Mouse (Mus musculus) gastrocnemius, adult 2 months (tissue): ENCODE data around the gene Fam19a1. TPM values are rescaled to one million over a fixed set of nuclear protein-coding genes. Genes with fewer than 3 reads are reported as not detected.

Source experiments
- DNase-seq: peaks from one replicate; pipeline ENCODE4 v3.0.0; 2022
- H3K27ac ChIP-seq: fragments of 200-600 bp; 2 replicates; pipeline ENCODE4 v1.8.1; 2022; ENCODE audit warnings: mild to moderate bottlenecking
- H3K4me3 ChIP-seq: fragments of 200-600 bp; 2 replicates; pipeline ENCODE4 v1.8.1; 2022; ENCODE audit warnings: mild to moderate bottlenecking, moderate library complexity
- CTCF ChIP-seq: fragments of 200-600 bp; IDR thresholded peaks from 2 replicates; pipeline ENCODE4 v1.8.1; 2022; ENCODE audit warnings: antibody characterized with exemption, mild to moderate bottlenecking, moderate library complexity
- intact Hi-C: fragments of 180-260 bp; cut with DNase I; formaldehyde crosslinking; loops from one replicate; pipeline ENCODE4 v1.15.1; 2025
- total RNA-seq, 2 experiments: library from RNA; stranded (reverse); gene quantifications; 2 replicates each; pipeline ENCODE4 v1.2.3; 2021

Fam19a1 gene
- total RNA-seq, 2 experiments from 2014 or later, result not detected

DNA sequence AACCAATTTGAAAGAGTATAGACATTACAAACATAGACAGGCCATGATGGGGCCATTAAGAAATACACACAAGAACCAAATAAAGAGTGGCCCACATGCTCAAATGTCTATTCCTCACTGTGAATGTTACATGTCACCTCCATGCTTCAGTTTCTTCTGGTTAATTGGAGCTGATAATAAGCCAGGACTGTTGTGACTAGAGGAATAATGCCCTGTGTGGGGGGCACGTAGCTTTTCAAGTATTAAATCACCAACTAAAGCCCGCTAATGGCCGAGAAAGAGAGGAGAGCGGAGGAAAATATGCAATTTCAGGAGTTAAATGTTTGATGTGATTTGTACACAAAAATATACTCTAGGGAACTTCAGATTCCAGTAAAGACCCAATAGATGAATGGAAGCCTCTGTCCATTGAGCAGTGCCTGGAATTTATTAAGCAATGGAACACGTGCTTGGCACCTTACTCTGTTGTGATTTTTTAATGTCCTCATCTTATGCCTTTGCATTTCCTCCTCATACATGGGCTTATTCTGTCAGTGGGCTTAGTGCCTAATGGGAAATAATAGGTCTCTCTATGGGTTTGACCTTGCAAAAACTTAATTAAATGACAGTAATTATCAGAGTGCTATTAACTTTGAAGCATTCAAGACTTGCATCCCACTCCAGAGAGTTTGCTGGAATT lies 306.9 kb downstream of the Fam19a1 start:
- TF ChIP-seq CTCF, result no peak

DNA sequence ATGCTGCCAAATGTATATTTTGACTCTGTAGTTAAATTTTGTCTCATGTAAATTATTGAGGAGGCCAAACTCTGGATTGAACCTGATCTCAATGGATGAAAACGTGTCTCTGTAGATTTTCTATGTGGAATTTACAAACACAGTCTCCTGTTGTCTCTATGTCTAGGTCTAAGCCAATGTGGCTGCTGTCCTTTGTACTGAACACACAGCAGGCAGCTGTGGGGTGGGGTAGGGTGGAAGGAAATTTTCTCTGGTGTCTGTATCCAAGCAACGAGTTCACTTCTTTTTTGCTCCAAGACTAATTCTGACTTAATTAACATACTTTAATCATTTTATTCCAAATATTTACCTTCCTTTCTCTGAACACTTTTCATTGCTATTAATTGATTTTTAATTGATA lies 307.6 kb downstream of the Fam19a1 start:
- intact Hi-C loops, result no loop called here
- TF ChIP-seq CTCF, result no peak
- H3K27ac ChIP-seq, result no peak overlapping the region
- no peak for DNase-seq
- H3K4me3 ChIP-seq, result no peak overlapping the region

More for the DNA sequence above, 306.9 kb downstream of the Fam19a1 start:
- intact Hi-C loops, result no loop called here
- no peak for DNase-seq
- no peak overlapping the region for H3K27ac ChIP-seq
- H3K4me3 ChIP-seq, result no peak overlapping the region

DNA sequence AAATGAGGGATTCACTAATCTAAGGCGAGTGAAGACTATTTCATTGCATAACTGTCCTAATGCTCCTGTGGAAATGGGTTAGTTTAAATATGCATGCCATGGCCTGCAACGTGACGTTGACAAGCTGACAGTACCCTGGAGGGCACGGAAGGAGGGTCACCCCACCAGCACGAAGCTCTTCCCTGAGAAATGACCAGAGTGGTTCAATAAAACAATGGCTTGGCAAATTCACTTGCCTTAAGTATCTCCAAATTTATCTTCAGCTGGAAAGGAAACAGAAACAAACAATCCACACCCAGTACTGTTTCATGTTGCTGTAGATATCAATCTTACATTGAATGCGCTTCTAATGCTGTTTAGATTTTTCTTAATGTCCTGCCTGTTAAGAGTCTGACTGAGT lies 316.4 kb downstream of the Fam19a1 start:
- intact Hi-C loops, result no loop called here
- H3K27ac ChIP-seq, result no peak overlapping the region
- DNase-seq, result no peak
- no peak for TF ChIP-seq CTCF
- H3K4me3 ChIP-seq, result no peak overlapping the region

DNA sequence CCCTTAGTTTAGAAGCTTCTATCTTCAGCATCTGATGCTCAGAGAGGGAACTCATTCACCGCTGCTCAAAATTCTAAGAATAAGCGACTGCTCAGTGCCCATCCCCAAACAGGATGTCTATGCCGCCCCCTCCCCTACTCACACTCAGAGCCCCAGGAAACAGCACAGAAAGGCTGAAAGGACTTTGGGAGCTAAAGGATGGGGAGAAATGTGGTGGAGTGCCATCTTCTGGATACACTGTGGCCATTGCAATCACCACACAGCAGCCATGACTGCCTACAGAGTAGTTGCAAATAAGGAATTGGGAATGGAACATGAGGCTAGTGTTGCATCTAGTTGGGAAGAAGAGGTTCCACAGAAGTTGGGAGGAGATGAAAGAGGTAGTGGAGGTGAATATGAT lies 319.4 kb downstream of the Fam19a1 start:
- TF ChIP-seq CTCF, result 0 out of 2 replicates have a peak, but pooled peaks have one; percentile 4
- Histone ChIP-seq H3K4me3 (no peak overlapping the region), H3K27ac (no peak overlapping the region)
- no peak for DNase-seq
- intact Hi-C loops, result no loop called here

DNA sequence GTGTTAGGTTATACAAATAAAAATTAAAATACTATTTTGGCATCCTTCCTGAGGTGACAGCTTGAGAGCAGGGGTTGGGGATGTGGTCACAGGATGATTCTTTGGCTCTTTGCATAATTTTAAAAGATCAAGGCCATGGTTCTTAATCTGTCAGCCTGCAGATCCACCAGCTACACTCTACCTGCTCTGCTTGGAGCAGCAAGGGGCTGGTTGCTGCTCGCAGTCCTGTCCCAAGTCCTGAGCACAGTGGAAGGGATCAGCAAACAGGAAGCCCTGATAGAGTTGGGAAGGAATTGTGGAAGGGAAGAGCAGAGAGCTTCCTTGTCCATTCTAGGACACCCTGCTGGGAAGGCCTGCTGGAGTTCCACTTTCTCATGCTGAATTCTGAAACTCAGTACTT lies 320.9 kb downstream of the Fam19a1 start:
- intact Hi-C loops, result no loop called here
- DNase-seq, result no peak
- H3K27ac ChIP-seq, result no peak overlapping the region
- H3K4me3 ChIP-seq, result no peak overlapping the region
- TF ChIP-seq CTCF, result no peak

DNA sequence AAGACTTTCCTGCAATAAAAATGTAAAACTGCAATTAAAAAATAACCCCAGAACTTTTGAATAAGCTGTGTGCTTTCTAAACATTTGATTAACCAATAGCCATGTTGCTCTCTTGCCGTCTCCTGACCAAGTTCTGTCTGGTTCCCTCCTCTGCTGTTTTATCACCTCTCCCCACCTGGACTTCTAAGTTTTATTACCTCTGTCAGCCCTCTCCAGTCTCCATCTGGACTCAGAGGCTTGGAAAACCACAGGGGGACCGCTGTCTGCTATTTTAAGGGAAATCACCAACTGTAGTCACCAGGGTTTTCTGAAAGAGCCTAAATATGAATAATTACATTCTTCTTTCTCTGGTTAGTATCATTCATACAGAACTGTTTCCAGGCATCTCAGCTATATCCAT lies 322.6 kb downstream of the Fam19a1 start:
- no peak for DNase-seq
- no peak for TF ChIP-seq CTCF
- intact Hi-C loops, result no loop called here
- Histone ChIP-seq H3K4me3 (no peak overlapping the region), H3K27ac (no peak overlapping the region)

DNA sequence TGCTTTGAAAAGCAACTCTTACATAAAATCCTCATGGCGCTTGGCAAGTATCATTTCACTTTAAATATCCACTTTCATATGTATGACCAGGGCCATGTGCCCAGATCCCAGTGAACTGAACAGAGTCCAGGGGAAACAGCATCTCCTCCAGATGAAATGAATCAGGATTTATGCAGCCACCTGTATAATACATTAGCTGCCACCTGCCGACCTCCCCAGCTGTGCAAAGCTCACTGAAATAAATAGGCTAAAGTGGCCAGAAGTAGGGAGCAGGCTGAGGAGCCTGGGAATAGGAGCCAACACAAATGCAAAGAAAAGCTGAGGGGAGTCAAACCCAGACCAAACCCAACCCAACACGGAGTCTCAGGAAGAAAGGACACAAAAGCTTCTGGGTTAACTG lies 324.9 kb downstream of the Fam19a1 start:
- H3K27ac ChIP-seq, result no peak overlapping the region
- H3K4me3 ChIP-seq, result no peak overlapping the region
- intact Hi-C loops, result no loop called here
- no peak for TF ChIP-seq CTCF
- DNase-seq, result no peak

DNA sequence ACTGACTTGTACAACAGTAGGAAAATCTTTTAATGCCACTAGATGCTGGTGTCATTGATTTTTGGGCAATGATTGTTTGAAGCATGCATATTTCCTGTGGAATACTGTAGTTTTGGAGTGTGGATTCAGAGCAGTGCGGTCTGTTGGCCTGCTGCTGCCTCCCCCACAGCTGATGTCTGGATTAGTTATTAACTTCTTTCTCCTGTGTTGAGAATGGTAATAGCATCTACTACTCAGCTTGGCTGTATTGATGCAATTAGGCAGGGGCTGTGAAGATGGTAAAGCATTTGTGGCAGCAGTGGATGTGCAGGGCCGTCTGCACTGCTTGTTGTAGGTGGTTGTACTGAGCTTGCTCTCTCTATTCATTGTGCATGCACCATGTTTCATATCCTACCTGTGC lies 326.5 kb downstream of the Fam19a1 start:
- Histone ChIP-seq H3K4me3 (no peak overlapping the region), H3K27ac (no peak overlapping the region)
- intact Hi-C loops, result no loop called here
- TF ChIP-seq CTCF, result no peak
- DNase-seq, result no peak

DNA sequence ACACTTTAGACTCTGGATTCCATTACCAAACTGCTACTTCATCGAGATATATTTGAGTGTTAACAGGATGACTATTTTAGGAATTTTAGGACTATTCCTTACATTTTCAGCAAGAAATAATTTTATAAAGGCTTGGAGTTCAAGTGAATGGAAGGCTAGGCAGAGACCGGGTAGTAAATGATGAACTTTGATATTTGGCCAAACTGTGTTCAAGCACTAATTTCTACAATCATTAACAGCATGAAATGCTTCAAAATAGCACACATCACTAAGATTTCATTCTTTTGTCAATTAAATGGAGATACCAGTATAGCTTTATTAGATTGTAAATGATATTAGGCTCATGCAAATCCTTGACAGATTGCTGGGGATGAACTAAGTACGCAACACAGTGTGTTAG lies 329.0 kb downstream of the Fam19a1 start:
- intact Hi-C loops, result no loop called here
- Histone ChIP-seq H3K27ac (no peak overlapping the region), H3K4me3 (no peak overlapping the region)
- no peak for TF ChIP-seq CTCF
- no peak for DNase-seq

DNA sequence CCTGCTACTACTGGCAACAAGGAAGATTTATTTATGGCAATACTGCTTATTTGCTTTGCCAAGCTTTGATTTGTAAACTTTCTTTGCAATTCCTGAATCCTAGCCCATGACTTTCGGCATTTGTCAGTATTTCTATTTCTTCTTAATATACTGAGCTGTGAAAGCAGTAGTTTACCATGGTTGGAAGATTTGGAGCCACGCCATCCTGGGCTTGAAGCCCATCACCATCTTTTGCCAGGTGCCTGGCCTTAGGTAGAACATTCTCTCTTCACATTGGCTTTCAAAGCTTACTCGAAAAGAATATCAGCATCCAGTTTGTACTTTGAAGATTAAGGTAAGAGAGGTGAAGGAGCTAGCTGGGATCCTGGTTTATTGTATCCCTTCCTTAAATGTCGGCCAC lies 334.5 kb downstream of the Fam19a1 start:
- no peak for TF ChIP-seq CTCF
- no peak overlapping the region for H3K4me3 ChIP-seq
- intact Hi-C loops, result no loop called here
- DNase-seq, result no peak
- H3K27ac ChIP-seq, result no peak overlapping the region

DNA sequence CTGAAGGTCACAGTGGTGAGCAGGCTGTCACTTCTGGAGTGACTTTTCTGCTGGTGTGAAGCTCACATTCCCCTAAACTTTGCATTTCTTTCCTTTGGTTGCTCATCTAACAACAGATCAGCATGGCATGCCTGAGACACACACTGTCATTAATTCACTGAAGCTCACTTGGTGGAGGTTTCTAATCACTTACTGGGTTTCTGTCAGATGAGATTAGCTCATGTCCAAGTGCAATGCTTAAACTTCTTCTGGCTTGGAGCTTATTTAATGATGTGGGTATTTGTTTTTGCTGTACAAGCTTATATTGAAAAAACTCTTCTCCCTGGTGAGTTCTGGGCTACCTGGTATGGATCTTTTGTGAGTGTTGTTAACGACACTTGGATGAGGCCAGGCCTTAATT lies 343.3 kb downstream of the Fam19a1 start:
- DNase-seq, result no peak
- no peak overlapping the region for H3K4me3 ChIP-seq
- H3K27ac ChIP-seq, result no peak overlapping the region
- no peak for TF ChIP-seq CTCF
- intact Hi-C loops, result no loop called here

DNA sequence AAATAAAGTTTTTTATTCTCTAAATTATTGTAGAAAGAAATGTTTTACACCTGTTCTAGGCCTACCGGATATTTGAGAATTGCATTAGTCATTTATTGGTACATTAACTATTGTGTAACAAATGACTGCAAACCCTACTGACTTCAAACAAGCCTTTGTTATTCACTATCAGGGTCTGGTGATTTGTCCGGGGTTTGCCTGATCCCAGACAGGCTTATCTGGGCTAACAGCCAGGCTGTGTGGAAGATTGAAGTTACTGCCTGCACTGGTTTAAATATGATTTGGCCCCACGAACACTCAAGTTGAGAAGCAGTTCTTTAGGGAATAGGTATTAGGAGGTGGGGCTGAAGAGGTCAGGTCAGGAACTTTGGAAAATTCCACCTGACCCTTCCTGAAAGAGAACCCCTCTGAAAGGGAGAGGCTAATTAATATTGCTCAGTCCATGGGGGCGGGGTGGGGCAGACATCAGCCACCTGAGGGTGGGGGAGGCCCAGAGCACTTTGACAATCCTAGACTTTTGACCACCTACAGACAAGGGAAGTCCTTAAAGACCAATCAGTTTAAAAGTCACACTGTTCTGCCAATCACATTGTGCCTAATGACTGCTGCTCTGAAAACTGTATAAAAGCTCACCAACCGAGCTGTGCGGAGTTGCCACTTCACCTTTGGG lies 344.8 kb downstream of the Fam19a1 start:
- Histone ChIP-seq H3K27ac (no peak overlapping the region), H3K4me3 (no peak overlapping the region)
- intact Hi-C loops, result no loop called here
- no peak for TF ChIP-seq CTCF
- DNase-seq, result no peak

DNA sequence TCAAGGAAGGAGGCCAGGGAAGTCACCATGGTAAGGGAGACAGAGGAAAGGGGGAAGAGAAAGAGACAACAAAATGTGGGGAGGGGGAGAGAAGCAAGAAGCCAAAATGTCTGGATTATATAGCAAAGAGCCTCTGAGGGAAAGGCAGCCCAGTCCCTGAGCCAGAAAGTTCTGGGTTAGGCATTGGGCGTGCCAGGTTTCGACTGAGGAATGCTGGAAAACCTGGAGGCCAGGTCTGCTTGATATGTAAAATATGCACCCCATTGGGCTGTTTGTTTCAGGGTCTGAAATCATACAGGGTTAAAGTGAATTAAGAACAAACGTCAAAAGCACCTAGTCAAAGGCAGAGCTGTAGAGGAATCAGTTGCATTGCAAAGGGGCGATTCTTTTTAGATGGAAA lies 346.1 kb downstream of the Fam19a1 start:
- TF ChIP-seq CTCF, result no peak
- no peak for DNase-seq
- Histone ChIP-seq H3K27ac (no peak overlapping the region), H3K4me3 (no peak overlapping the region)
- intact Hi-C loops, result no loop called here

DNA sequence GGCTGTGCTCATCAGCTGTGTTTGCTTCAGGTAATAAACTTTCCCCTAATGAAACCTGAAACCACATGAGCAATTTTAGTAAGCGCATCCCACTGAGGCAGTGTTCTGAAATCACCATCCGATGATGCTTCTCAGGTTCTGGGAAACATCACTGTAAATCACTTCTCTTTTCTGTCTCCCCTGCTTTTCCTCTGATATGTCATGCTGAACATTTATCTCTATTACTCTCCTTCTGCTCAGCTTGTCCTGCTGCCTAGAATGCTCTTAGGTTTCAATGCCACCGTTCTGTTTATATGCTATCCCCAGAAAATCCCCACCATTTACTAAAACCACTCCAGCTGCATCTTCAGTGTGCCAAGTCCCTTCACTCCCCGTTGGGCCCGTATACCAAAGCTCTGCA lies 386.5 kb downstream of the Fam19a1 start:
- Histone ChIP-seq H3K4me3 (no peak overlapping the region), H3K27ac (no peak overlapping the region)
- no peak for TF ChIP-seq CTCF
- DNase-seq, result no peak
- intact Hi-C loops, result no loop called here
